Mouse (Mus musculus): ENCODE measurements around the gene Ccl6. TPM values are rescaled to one million over a fixed set of nuclear protein-coding genes. Genes with fewer than 3 reads are reported as not detected.

The Ccl6 gene
- polyA plus RNA-seq, 1 experiment: 6.2 TPM

- no peak for TF ChIP-seq POLR2A (IDR thresholded peaks at IDR 0.05; ENCODE audit: low read depth, low read length)
- H3K27me3 ChIP-seq (replicated peaks; ENCODE audit: control insufficient read depth, insufficient read depth, low read length): no peaks in the 10 kb centered on the region
- H3K36me3 ChIP-seq (ENCODE audit: control insufficient read depth, insufficient read depth, low read length): no peaks in the 10 kb centered on the region
- H3K4me3 ChIP-seq (ENCODE audit: insufficient read depth, low read depth, low read length): no peak overlapping the region
- H3K27ac ChIP-seq (ENCODE audit: insufficient read depth, low read depth, low read length): no peak overlapping the region
- H3K4me1 ChIP-seq (ENCODE audit: control insufficient read depth, insufficient read depth, low read length): no peaks in the 10 kb centered on the region
- WGBS: 44% methylated on average over 9 of the region's 9 CpGs
- DNase-seq: no peak
Observed at GRCm38 (mm10) chr11:83572834-83573233, 20.1 kb downstream of the Ccl6 start.

GRCm38 (mm10) chr11:83572223-83572622 is 20.7 kb downstream of the Ccl6 start:
- TF ChIP-seq POLR2A (IDR thresholded peaks at IDR 0.05; ENCODE audit: low read depth, low read length) (no peak), CTCF (conservative IDR thresholded peaks at IDR 0.05; ENCODE audit: insufficient read depth, insufficient read length, low read depth, low read length) (no peak)
- no peaks in the 10 kb centered on the region for H3K36me3 ChIP-seq (ENCODE audit: control insufficient read depth, insufficient read depth, low read length)
- DNase-seq: peak; percentile 63
- WGBS: 62% methylated on average over 8 of the region's 8 CpGs
- H3K27me3 ChIP-seq (replicated peaks; ENCODE audit: control insufficient read depth, insufficient read depth, low read length): no peaks in the 10 kb centered on the region
- no peak overlapping the region for H3K27ac ChIP-seq (ENCODE audit: insufficient read depth, low read depth, low read length)
- no peak overlapping the region for H3K4me3 ChIP-seq (ENCODE audit: insufficient read depth, low read depth, low read length)
- H3K4me1 ChIP-seq (ENCODE audit: control insufficient read depth, insufficient read depth, low read length): no peaks in the 10 kb centered on the region

DNA sequence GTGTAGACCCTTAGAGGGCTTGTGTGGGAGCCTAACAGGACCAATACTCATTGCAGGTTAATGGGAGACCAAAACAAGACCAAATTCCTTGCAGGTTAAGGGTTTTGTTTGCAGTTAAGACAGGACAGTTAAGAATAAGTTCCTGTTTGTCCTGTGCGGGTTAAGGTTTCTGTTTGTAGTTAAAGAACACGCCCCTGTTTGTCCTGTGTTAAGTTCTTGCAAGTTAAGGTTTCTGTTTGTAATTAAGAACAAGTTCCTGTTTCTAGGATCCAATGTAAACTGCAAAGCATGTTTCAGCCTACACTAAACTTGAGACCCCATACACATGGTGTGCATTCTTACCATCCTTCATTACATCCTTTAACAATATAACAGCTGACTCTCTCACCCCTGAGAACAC is 22.7 kb downstream of the Ccl6 start:
- H3K4me3 ChIP-seq (ENCODE audit: insufficient read depth, low read depth, low read length): no peak overlapping the region
- H3K4me1 ChIP-seq (ENCODE audit: control insufficient read depth, insufficient read depth, low read length): no peaks in the 10 kb centered on the region
- no peaks in the 10 kb centered on the region for H3K27me3 ChIP-seq (replicated peaks; ENCODE audit: control insufficient read depth, insufficient read depth, low read length)
- WGBS: 71% methylated on average over 2 of the region's 2 CpGs
- no peaks in the 10 kb centered on the region for H3K36me3 ChIP-seq (ENCODE audit: control insufficient read depth, insufficient read depth, low read length)
- H3K27ac ChIP-seq (ENCODE audit: insufficient read depth, low read depth, low read length): no peak overlapping the region
- DNase-seq: no peak
- TF ChIP-seq CTCF (conservative IDR thresholded peaks at IDR 0.05; ENCODE audit: insufficient read depth, insufficient read length, low read depth, low read length) (no peak), POLR2A (IDR thresholded peaks at IDR 0.05; ENCODE audit: low read depth, low read length) (no peak)

DNA sequence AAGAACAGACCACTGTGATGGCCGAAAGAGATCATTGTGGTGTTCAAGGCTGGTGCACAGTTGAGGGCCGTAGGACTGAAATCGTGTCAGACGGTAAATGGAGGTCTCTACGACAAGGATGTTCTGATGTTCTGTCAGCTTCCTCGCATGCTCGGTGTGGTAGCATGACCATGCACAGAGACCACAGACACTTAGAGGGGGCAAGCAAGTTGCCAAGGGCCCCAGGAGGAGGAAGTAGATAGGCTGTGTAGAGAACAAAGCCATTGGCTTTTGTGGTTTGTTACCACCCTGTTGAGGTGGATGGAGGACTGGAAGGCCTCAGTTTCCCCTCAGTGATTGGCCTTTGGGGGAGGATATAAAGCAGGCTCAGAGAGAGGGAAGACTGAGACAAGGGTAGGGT is 23.6 kb downstream of the Ccl6 start:
- Histone ChIP-seq H3K27me3 (replicated peaks; ENCODE audit: control insufficient read depth, insufficient read depth, low read length) (no peaks in the 10 kb centered on the region), H3K36me3 (ENCODE audit: control insufficient read depth, insufficient read depth, low read length) (no peaks in the 10 kb centered on the region), H3K4me3 (ENCODE audit: insufficient read depth, low read depth, low read length) (no peak overlapping the region), H3K4me1 (ENCODE audit: control insufficient read depth, insufficient read depth, low read length) (no peaks in the 10 kb centered on the region), H3K27ac (ENCODE audit: insufficient read depth, low read depth, low read length) (no peak overlapping the region)
- DNase-seq: no peak
- 98% methylated on average over 7 of the region's 7 CpGs for WGBS
- TF ChIP-seq POLR2A (IDR thresholded peaks at IDR 0.05; ENCODE audit: low read depth, low read length) (no peak), CTCF (conservative IDR thresholded peaks at IDR 0.05; ENCODE audit: insufficient read depth, insufficient read length, low read depth, low read length) (no peak)

DNA sequence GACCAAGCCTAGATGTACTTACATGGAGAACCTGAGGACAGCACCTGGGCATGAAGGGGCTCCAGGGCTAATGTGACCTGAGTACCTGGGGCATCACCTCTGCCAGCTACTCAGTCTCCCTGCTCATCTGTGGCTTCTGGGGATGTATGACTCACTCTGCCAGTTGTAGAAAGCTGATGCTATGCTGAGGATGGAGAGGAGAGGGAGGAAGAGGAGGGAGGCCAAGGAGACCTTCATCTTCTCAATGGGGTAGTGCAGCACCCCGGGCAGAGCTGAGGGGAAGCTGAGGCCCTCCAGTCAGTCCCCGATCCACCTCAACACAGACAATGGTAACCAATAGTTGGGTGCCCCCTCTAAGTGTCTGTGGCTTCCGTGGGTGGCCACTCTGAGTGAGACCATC is 24.1 kb downstream of the Ccl6 start:
- Histone ChIP-seq H3K27ac (ENCODE audit: insufficient read depth, low read depth, low read length) (no peak overlapping the region), H3K36me3 (ENCODE audit: control insufficient read depth, insufficient read depth, low read length) (no peaks in the 10 kb centered on the region), H3K4me3 (ENCODE audit: insufficient read depth, low read depth, low read length) (no peak overlapping the region), H3K4me1 (ENCODE audit: control insufficient read depth, insufficient read depth, low read length) (no peaks in the 10 kb centered on the region), H3K27me3 (replicated peaks; ENCODE audit: control insufficient read depth, insufficient read depth, low read length) (no peaks in the 10 kb centered on the region)
- TF ChIP-seq CTCF (conservative IDR thresholded peaks at IDR 0.05; ENCODE audit: insufficient read depth, insufficient read length, low read depth, low read length) (no peak), POLR2A (IDR thresholded peaks at IDR 0.05; ENCODE audit: low read depth, low read length) (no peak)
- WGBS: 93% methylated on average over 3 of the region's 3 CpGs
- no peak for DNase-seq

- 82% methylated on average over 9 of the region's 9 CpGs for WGBS
- Histone ChIP-seq H3K27me3 (replicated peaks; ENCODE audit: control insufficient read depth, insufficient read depth, low read length) (no peaks in the 10 kb centered on the region), H3K4me1 (ENCODE audit: control insufficient read depth, insufficient read depth, low read length) (no peaks in the 10 kb centered on the region), H3K36me3 (ENCODE audit: control insufficient read depth, insufficient read depth, low read length) (no peaks in the 10 kb centered on the region), H3K4me3 (ENCODE audit: insufficient read depth, low read depth, low read length) (no peak overlapping the region), H3K27ac (ENCODE audit: insufficient read depth, low read depth, low read length) (no peak overlapping the region)
- TF ChIP-seq CTCF (conservative IDR thresholded peaks at IDR 0.05; ENCODE audit: insufficient read depth, insufficient read length, low read depth, low read length) (no peak), POLR2A (IDR thresholded peaks at IDR 0.05; ENCODE audit: low read depth, low read length) (no peak)
- DNase-seq: no peak
Observed at GRCm38 (mm10) chr11:83568061-83568460, 24.8 kb downstream of the Ccl6 start.

- TF ChIP-seq POLR2A (IDR thresholded peaks at IDR 0.05; ENCODE audit: low read depth, low read length) (no peak), CTCF (conservative IDR thresholded peaks at IDR 0.05; ENCODE audit: insufficient read depth, insufficient read length, low read depth, low read length) (no peak)
- WGBS: 77% methylated on average over 7 of the region's 7 CpGs
- no peaks in the 10 kb centered on the region for H3K36me3 ChIP-seq (ENCODE audit: control insufficient read depth, insufficient read depth, low read length)
- no peaks in the 10 kb centered on the region for H3K27me3 ChIP-seq (replicated peaks; ENCODE audit: control insufficient read depth, insufficient read depth, low read length)
- no peak for DNase-seq
- no peaks in the 10 kb centered on the region for H3K4me1 ChIP-seq (ENCODE audit: control insufficient read depth, insufficient read depth, low read length)
- no peak overlapping the region for H3K27ac ChIP-seq (ENCODE audit: insufficient read depth, low read depth, low read length)
- H3K4me3 ChIP-seq (ENCODE audit: insufficient read depth, low read depth, low read length): no peak overlapping the region
Observed at GRCm38 (mm10) chr11:83567311-83567710, 25.6 kb downstream of the Ccl6 start.

- no peak for TF ChIP-seq CTCF (conservative IDR thresholded peaks at IDR 0.05; ENCODE audit: insufficient read depth, insufficient read length, low read depth, low read length)
- TF ChIP-seq POLR2A (IDR thresholded peaks at IDR 0.05; ENCODE audit: low read depth, low read length): no peak
- no peak for DNase-seq
- H3K4me1 ChIP-seq (ENCODE audit: control insufficient read depth, insufficient read depth, low read length): no peaks in the 10 kb centered on the region
Observed at GRCm38 (mm10) chr11:83566617-83567016, 26.3 kb downstream of the Ccl6 start.

More at GRCm38 (mm10) chr11:83566617-83567016, 26.3 kb downstream of the Ccl6 start:
- no peaks in the 10 kb centered on the region for H3K27me3 ChIP-seq (replicated peaks; ENCODE audit: control insufficient read depth, insufficient read depth, low read length)
- H3K36me3 ChIP-seq (ENCODE audit: control insufficient read depth, insufficient read depth, low read length): no peaks in the 10 kb centered on the region
- no peak overlapping the region for H3K27ac ChIP-seq (ENCODE audit: insufficient read depth, low read depth, low read length)
- no peak overlapping the region for H3K4me3 ChIP-seq (ENCODE audit: insufficient read depth, low read depth, low read length)
